Mouse (Mus musculus) liver, embryonic 14.5 days (tissue): Measurements from ENCODE around the gene Mcfd2. TPM values are rescaled to one million over a fixed set of nuclear protein-coding genes. Genes with fewer than 3 reads are reported as not detected.
"Not testable (repeated sequence)": the region's sequence is repeated elsewhere in the genome, so short reads cannot be mapped to it uniquely, and the experiment has no call there.

Experiments
- ATAC-seq: fragments of 200-750 bp; cut with Nextera tagmentation; 2 replicates; pipeline ENCODE4 v1.8.0; 2017; ENCODE audit warnings: moderate number of reproducible peaks, mild to moderate bottlenecking, moderate library complexity; ENCODE audit not compliant: insufficient read depth
- DNase-seq, 3 experiments: peaks; one replicate each; pipeline ENCODE4 v3.0.0-alpha.2; 2012 to 2013; ENCODE audit warnings: low read depth in 3 of 3, low spot score in 3 of 3
- H3K27ac ChIP-seq: fragments of 300-500 bp; sonication (generic); 2 replicates; pipeline ENCODE4 v1.5.1; 2014; ENCODE audit warnings: moderate library complexity, mild to moderate bottlenecking, control low read depth, inconsistent platforms
- H3K27me3 ChIP-seq: fragments of 300-500 bp; sonication (generic); 2 replicates; pipeline ENCODE4 v1.6.1; 2014; ENCODE audit warnings: mild to moderate bottlenecking, low read length, moderate library complexity; ENCODE audit not compliant: control insufficient read depth, insufficient read depth
- H3K36me3 ChIP-seq: fragments of 300-500 bp; sonication (generic); replicated peaks from 2 replicates; pipeline ENCODE4 v1.6.1; 2014; ENCODE audit warnings: low read depth; ENCODE audit not compliant: control insufficient read depth, insufficient read depth
- H3K4me1 ChIP-seq, 2 experiments: fragments of 200-500 bp in 1 of 2; fragments of 300-500 bp in 1 of 2; sonication (generic) in 1 of 2; replicated peaks; 2 replicates each; pipeline ENCODE4 v1.6.1; 2012 to 2014; ENCODE audit warnings: antibody characterized with exemption in 1 of 2, inconsistent platforms in 1 of 2, low read length in 1 of 2; ENCODE audit not compliant: control insufficient read depth in 2 of 2, insufficient read depth in 2 of 2
- H3K4me2 ChIP-seq: fragments of 300-500 bp; sonication (generic); 2 replicates; pipeline ENCODE4 v1.6.1; 2014; ENCODE audit warnings: low read depth, mild to moderate bottlenecking, control low read depth, moderate library complexity
- H3K4me3 ChIP-seq, 2 experiments: fragments of 200-500 bp in 1 of 2; fragments of 300-500 bp in 1 of 2; sonication (generic) in 1 of 2; 2 replicates each; pipeline ENCODE4 v1.5.1; 2012 to 2014; ENCODE audit warnings: low read depth in 2 of 2, low read length in 2 of 2, mild to moderate bottlenecking in 2 of 2, control low read depth in 1 of 2, inconsistent platforms in 1 of 2, moderate library complexity in 1 of 2; ENCODE audit not compliant: insufficient read depth in 1 of 2
- H3K9ac ChIP-seq: fragments of 300-500 bp; sonication (generic); replicated peaks from 2 replicates; pipeline ENCODE4 v1.6.1; 2014; ENCODE audit warnings: mild to moderate bottlenecking, control low read depth, moderate library complexity
- H3K9me3 ChIP-seq: fragments of 300-500 bp; sonication (generic); 2 replicates; pipeline ENCODE4 v1.6.1; 2016; ENCODE audit warnings: low read length, mixed read lengths; ENCODE audit not compliant: control insufficient read depth
- CTCF ChIP-seq: IDR thresholded peaks from 2 replicates; pipeline ENCODE4 v1.5.1; 2016; ENCODE audit warnings: antibody characterized with exemption, low read depth, control low read depth
- EP300 ChIP-seq: IDR thresholded peaks from 2 replicates; pipeline ENCODE4 v1.6.1; 2016; ENCODE audit warnings: antibody characterized with exemption, low read depth
- WGBS: fragments of 180-500 bp; shearing (Covaris S2); extraction: QIAGEN DNeasy Blood & Tissue Kit; methylation state at CpG from one replicate; pipeline ENCODE4 v1.1.7; 2014; ENCODE audit not compliant: insufficient replicate concordance; 5-methylcytosine and 5-hydroxymethylcytosine counted together
- polyA plus RNA-seq, 2 experiments: library from polyadenylated mRNA; depleted of rRNA in 1 of 2; stranded (reverse) in 1 of 2; unstranded in 1 of 2; fragments of >200 nt; fragmentation: Nextera tagmentation in 1 of 2; extraction: Ambion mirVana in 1 of 2; gene quantifications; 2 replicates each; pipeline versions ENCODE4 v1.2.1 to v1.2.3; 2012 to 2014

Gene Mcfd2
- polyA plus RNA-seq, 2 experiments = 32.2 to 54.9 TPM

- ATAC-seq (peak; percentile 36; the same call in 1 of the 2 replicates), DNase-seq (no peak)
- no peaks in the 10 kb centered on the region for H3K9me3 ChIP-seq
- H3K36me3 ChIP-seq = peaks cover 5% of the 10 kb centered on the region; the same call in 1 of the 2 replicates
- no peaks in the 10 kb centered on the region for H3K27me3 ChIP-seq
- no peak overlapping the region for H3K4me3 ChIP-seq
- no peak overlapping the region for H3K4me2 ChIP-seq
- 41% methylated on average over 6 of the region's 6 CpGs for WGBS
- H3K9ac ChIP-seq = no peak overlapping the region
- TF ChIP-seq CTCF (no peak), EP300 (no peak)
- H3K27ac ChIP-seq = no peak overlapping the region
- peaks cover 3 to 21% of the 10 kb centered on the region in 2 experiments for H3K4me1 ChIP-seq
These were observed 33.2 kb upstream of the Mcfd2 start for GRCm38 (mm10) chr17:87298944-87299343.

GRCm38 (mm10) chr17:87296701-87297100 lies 31.0 kb upstream of the Mcfd2 start:
- not testable (repeated sequence) for H3K27ac ChIP-seq, H3K4me3 ChIP-seq, DNase-seq, H3K9ac ChIP-seq, H3K9me3 ChIP-seq, H3K4me2 ChIP-seq, H3K36me3 ChIP-seq, ATAC-seq, H3K27me3 ChIP-seq
- WGBS = 74% methylated on average over 1 of the region's 1 CpGs
- H3K4me1 ChIP-seq = peaks cover 0 to 15% of the 10 kb centered on the region in 2 experiments; a peak in 2 of 4 replicates

DNA sequence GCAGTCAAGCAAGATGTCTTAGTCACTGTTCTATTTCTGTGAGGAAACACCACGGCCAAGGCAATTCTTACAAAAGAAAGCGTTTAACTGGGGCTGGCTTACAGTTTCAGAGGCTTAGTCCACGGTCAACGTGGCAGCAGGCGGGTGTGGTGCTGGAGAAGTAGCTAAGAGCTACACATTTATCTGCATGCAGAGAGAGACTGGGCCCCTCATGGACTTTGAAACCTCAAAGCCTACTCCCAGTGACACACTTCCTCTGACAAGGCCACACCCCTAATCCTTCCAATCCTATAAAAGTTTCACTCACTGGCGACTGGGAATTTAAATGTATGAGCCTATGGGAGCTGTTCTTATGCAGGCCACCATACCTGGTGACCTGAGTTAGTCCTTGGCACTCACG lies 30.0 kb upstream of the Mcfd2 start:
- no peaks in the 10 kb centered on the region for H3K9me3 ChIP-seq

DNA sequence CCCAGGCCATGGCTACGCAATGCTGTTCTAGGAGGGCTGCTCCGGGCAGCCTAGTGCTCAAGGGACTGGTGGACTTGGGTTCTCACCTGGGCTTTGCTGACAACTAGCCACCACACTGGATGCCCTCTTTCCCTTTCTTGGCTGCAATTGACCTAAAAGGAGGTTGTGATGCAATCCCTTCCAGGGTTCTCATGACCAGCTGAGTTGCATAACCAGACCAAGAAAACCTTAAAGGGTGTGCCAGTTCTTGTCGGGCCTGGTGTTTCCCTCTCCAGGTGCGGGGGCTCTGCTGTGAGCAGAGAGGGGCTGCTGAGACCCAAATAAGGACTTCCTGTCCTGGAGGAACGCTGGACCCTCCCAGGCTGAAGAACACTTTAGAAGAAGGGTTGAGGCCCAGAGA lies 27.4 kb upstream of the Mcfd2 start:
- Histone ChIP-seq H3K27ac (no peak overlapping the region), H3K27me3 (no peaks in the 10 kb centered on the region), H3K4me1 (peaks cover 0 to 9% of the 10 kb centered on the region in 2 experiments; a peak in 2 of 4 replicates), H3K36me3 (peaks cover 8% of the 10 kb centered on the region; the same call in 1 of the 2 replicates), H3K9me3 (no peaks in the 10 kb centered on the region), H3K9ac (no peak overlapping the region), H3K4me3 (no peak overlapping the region), H3K4me2 (no peak overlapping the region)
- DNase-seq (no peak), ATAC-seq (no peak)
- WGBS = 75% methylated on average over 5 of the region's 5 CpGs
- TF ChIP-seq EP300 (no peak), CTCF (no peak)

More for the DNA sequence above, 30.0 kb upstream of the Mcfd2 start:
- Histone ChIP-seq H3K27ac (no peak overlapping the region), H3K27me3 (no peaks in the 10 kb centered on the region), H3K36me3 (peaks cover 8% of the 10 kb centered on the region; the same call in 1 of the 2 replicates), H3K4me3 (no peak overlapping the region), H3K4me2 (no peak overlapping the region), H3K9ac (no peak overlapping the region), H3K4me1 (peaks cover 0 to 15% of the 10 kb centered on the region in 2 experiments; a peak in 2 of 4 replicates)
- TF ChIP-seq EP300 (no peak), CTCF (no peak)
- ATAC-seq (0 out of 2 replicates have a peak, but pooled peaks have one; percentile 19), DNase-seq (no peak)
- 52% methylated on average over 7 of the region's 7 CpGs for WGBS

- H3K9ac ChIP-seq = no peak overlapping the region
- no peak overlapping the region for H3K27ac ChIP-seq
- H3K4me2 ChIP-seq = no peak overlapping the region
- WGBS = 82% methylated on average over 5 of the region's 5 CpGs
- ATAC-seq = no peak
- no peak for DNase-seq
- H3K27me3 ChIP-seq = no peaks in the 10 kb centered on the region
- H3K4me1 ChIP-seq = peaks cover 0 to 9% of the 10 kb centered on the region in 2 experiments; a peak in 2 of 4 replicates
- H3K4me3 ChIP-seq = no peak overlapping the region
- H3K9me3 ChIP-seq = no peaks in the 10 kb centered on the region
- H3K36me3 ChIP-seq = peaks cover 8% of the 10 kb centered on the region; the same call in 1 of the 2 replicates
- TF ChIP-seq CTCF = no peak
- no peak for TF ChIP-seq EP300
These were observed 26.0 kb upstream of the Mcfd2 start for GRCm38 (mm10) chr17:87291782-87292181.
